13 mouse cellular contexts compared by ENCODE assay signal in the genomic region with DNA sequence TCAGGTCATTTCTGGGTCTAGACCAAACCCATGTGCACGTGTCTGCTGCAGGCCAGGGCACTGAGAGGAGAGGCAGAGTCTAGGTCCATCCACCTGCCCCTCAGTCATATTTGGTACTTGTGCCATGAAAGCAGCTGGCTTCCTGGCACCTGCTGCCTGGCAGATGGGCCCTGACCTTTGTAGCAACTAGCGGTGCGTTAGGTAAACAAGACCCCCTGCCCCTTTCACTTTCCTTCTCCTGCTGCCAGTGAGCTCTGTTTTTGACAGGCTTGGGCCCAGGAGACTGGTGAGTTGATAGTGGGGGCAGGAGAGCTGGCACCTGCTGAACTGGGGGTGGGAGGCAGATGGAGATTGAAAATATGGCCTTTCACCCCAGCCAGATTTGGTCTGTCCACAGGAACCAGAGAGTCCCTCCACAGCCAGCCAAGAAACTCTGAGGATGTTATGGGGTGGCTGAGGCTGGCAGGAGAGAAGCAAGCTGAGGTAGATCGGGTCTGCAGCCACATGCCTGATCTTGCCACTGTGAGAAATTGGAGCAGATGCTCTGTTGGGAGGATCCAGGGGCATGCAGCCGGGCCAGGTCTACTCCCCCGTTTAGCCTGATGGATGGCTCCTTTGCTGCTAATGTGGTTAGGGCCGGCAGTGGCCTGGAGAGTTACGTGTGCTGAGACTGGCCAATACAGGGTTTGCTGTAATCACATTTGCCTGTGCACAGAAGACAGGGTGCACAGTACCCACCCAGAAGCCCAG.
DNase-seq lines count a peak whose midpoint lies in the region; ATAC-seq and TF ChIP-seq lines count a peak whose summit lies in the region.
"Had no signal": no experiment of that assay in that cellular context is flagged by ENCODE, and none has a peak within 500 bp of the region (broad histone marks: within the 10 kb centered on the region; RNA-seq: fewer than 3 reads in every experiment).

No protein-coding gene starts in this region.

- peak overlapping the region; percentile 38; the same call in 1 of the 2 replicates for H3K27ac ChIP-seq in intestine, embryonic 14.5 days (ENCODE audit: low read depth)
- H3K27ac ChIP-seq in intestine, postnatal 0 days (ENCODE audit: low read depth, low read length), result no peak overlapping the region
- H3K27ac ChIP-seq in embryonic facial prominence, embryonic 10.5 days (replicated peaks), result no peak overlapping the region
- H3K27ac ChIP-seq: macrophage had no signal

- no peak for DNase-seq in intestine, embryonic 14.5 days (ENCODE audit: low spot score)
- peak; percentile 66 for DNase-seq in retina, postnatal 1 day
- DNase-seq in retina, embryonic 14.5 days (ENCODE audit: low spot score), result no peak
- peak; percentile 88 for DNase-seq in cerebellum, adult 9-10 months
- DNase-seq in layer of hippocampus, postnatal 10 days (ENCODE audit: low spot score in 2 of 2), result no peak
- DNase-seq in spleen, postnatal 10 days (ENCODE audit: low spot score in 2 of 2), result no peak
- DNase-seq in embryonic facial prominence, embryonic 10.5 days (ENCODE audit: low spot score), result no peak
- DNase-seq: kidney, postnatal 14 days; lung, adult 18-20 months; thymus, adult 18-20 months had no signal

- 0 out of 2 replicates have a peak, but pooled peaks have one; percentile 50 for ATAC-seq in intestine, embryonic 14.5 days (replicated peaks; ENCODE audit: low FRiP score, low TSS enrichment, low read depth)
- no peak for ATAC-seq in intestine, postnatal 0 days

- H3K4me1 ChIP-seq in intestine, embryonic 14.5 days (replicated peaks; ENCODE audit: control insufficient read depth, insufficient read depth, low read length), result no peaks in the 10 kb centered on the region
- no peaks in the 10 kb centered on the region for H3K4me1 ChIP-seq in intestine, postnatal 0 days (replicated peaks; ENCODE audit: control insufficient read depth, insufficient read depth, low read length)
- peaks cover 5% of the 10 kb centered on the region; the same call in 1 of the 2 replicates for H3K4me1 ChIP-seq in embryonic facial prominence, embryonic 10.5 days
- H3K4me1 ChIP-seq: heart, embryonic 12.5 days had no signal

- TF ChIP-seq CTCF in intestine, postnatal 0 days (IDR thresholded peaks at IDR 0.05; ENCODE audit: low read depth), result no peak

- no peaks in the 10 kb centered on the region for H3K27me3 ChIP-seq in intestine, embryonic 14.5 days (replicated peaks; ENCODE audit: control insufficient read depth, insufficient read depth, low read length)
- no peaks in the 10 kb centered on the region for H3K27me3 ChIP-seq in intestine, postnatal 0 days (replicated peaks; ENCODE audit: control insufficient read depth, insufficient read depth, low read length)
- H3K27me3 ChIP-seq in embryonic facial prominence, embryonic 10.5 days (replicated peaks; ENCODE audit: low read depth, poor library complexity, severe bottlenecking), result no peaks in the 10 kb centered on the region

- no peak overlapping the region for H3K4me2 ChIP-seq in intestine, embryonic 14.5 days (ENCODE audit: low read length)
- H3K4me2 ChIP-seq in intestine, postnatal 0 days (replicated peaks; ENCODE audit: low read depth), result no peak overlapping the region
- H3K4me2 ChIP-seq: heart, embryonic 12.5 days had no signal

- WGBS in intestine, embryonic 14.5 days, result 51% methylated on average over 8 of the region's 8 CpGs
- WGBS in intestine, postnatal 0 days, result 55% methylated on average over 8 of the region's 8 CpGs
- 74% methylated on average over 8 of the region's 8 CpGs for WGBS in embryonic facial prominence, embryonic 10.5 days

- no peaks in the 10 kb centered on the region for H3K36me3 ChIP-seq in intestine, embryonic 14.5 days (ENCODE audit: control insufficient read depth, insufficient read depth, low read length)
- H3K36me3 ChIP-seq in intestine, postnatal 0 days (ENCODE audit: control insufficient read depth, insufficient read depth), result no peaks in the 10 kb centered on the region
- H3K36me3 ChIP-seq in embryonic facial prominence, embryonic 10.5 days (replicated peaks), result no peaks in the 10 kb centered on the region
- H3K36me3 ChIP-seq: heart, embryonic 12.5 days had no signal

- H3K4me3 ChIP-seq in intestine, embryonic 14.5 days (ENCODE audit: low read depth, low read length), result no peak overlapping the region
- no peak overlapping the region for H3K4me3 ChIP-seq in intestine, postnatal 0 days (ENCODE audit: low read depth, low read length)
- H3K4me3 ChIP-seq in embryonic facial prominence, embryonic 10.5 days, result no peak overlapping the region
- H3K4me3 ChIP-seq: heart, embryonic 12.5 days had no signal

- no peak overlapping the region for H3K9ac ChIP-seq in intestine, embryonic 14.5 days (ENCODE audit: low read length)
- no peak overlapping the region for H3K9ac ChIP-seq in intestine, postnatal 0 days (ENCODE audit: low read depth, low read length)
- H3K9ac ChIP-seq: heart, embryonic 12.5 days had no signal

- no peaks in the 10 kb centered on the region for H3K9me3 ChIP-seq in intestine, embryonic 14.5 days (ENCODE audit: control insufficient read depth, low read length)
- H3K9me3 ChIP-seq in intestine, postnatal 0 days (ENCODE audit: control insufficient read depth), result no peaks in the 10 kb centered on the region
- H3K9me3 ChIP-seq in embryonic facial prominence, embryonic 10.5 days, result no peaks in the 10 kb centered on the region
- H3K9me3 ChIP-seq: heart, embryonic 12.5 days had no signal

Comparison
In these comparisons a context has a peak if more than half of its experiments do, and no peak if none do; other contexts are left out.
1. DNase-seq: peak in retina, postnatal 1 day (single experiment) and cerebellum, adult 9-10 months (single experiment); none in intestine, embryonic 14.5 days (single experiment), retina, embryonic 14.5 days (single experiment), layer of hippocampus, postnatal 10 days (0 of 2), spleen, postnatal 10 days (0 of 2) and embryonic facial prominence, embryonic 10.5 days (single experiment).